Mouse (Mus musculus) 416B (cell line): ENCODE measurements around the gene Robo4.
A peak's percentile ranks its signal among the peaks of the same experiment; 100 is the strongest.

Experiments used
- DNase-seq: peaks from one replicate; pipeline ENCODE4 v3.0.0; 2011; ENCODE audit warnings: low read depth

Gene Robo4

GRCm38 (mm10) chr9:37454011-37454492 lies 52.4 kb downstream of the Robo4 start:
- DNase-seq: no peak

- no peak for DNase-seq
Observed at GRCm38 (mm10) chr9:37454991-37455390, 53.3 kb downstream of the Robo4 start.

- DNase-seq: no peak
Observed at GRCm38 (mm10) chr9:37455868-37456267, 54.2 kb downstream of the Robo4 start.

GRCm38 (mm10) chr9:37456481-37456910 lies 54.8 kb downstream of the Robo4 start:
- no peak for DNase-seq

GRCm38 (mm10) chr9:37457151-37457550 lies 55.5 kb downstream of the Robo4 start:
- no peak for DNase-seq

GRCm38 (mm10) chr9:37459665-37460042 lies 58.0 kb downstream of the Robo4 start:
- no peak for DNase-seq

- no peak for DNase-seq
Observed at GRCm38 (mm10) chr9:37460043-37460960, 58.6 kb downstream of the Robo4 start.

- DNase-seq: no peak
Observed at GRCm38 (mm10) chr9:37460961-37461340, 59.3 kb downstream of the Robo4 start.

- no peak for DNase-seq
Observed at GRCm38 (mm10) chr9:37461571-37461970, 59.9 kb downstream of the Robo4 start.

- DNase-seq: peak; percentile 69
Observed at GRCm38 (mm10) chr9:37462764-37463163, 61.1 kb downstream of the Robo4 start.
